Mouse (Mus musculus) adrenal gland, postnatal 4 days (tissue): Measurements from ENCODE around the gene Hspb8. TPM values are rescaled to one million over a fixed set of nuclear protein-coding genes. Genes with fewer than 3 reads are reported as not detected.
"Not testable (repeated sequence)": the region's sequence is repeated elsewhere in the genome, so short reads cannot be mapped to it uniquely, and the experiment has no call there.

Experiments used
- DNase-seq, 2 experiments: peaks; one replicate each; pipeline ENCODE4 v3.0.0; 2021 to 2022; ENCODE audit warnings: low spot score in 2 of 2, mixed read lengths in 2 of 2
- total RNA-seq, 2 experiments: library from RNA; stranded (reverse); gene quantifications; 2 replicates each; pipeline ENCODE4 v1.2.3; 2021

Hspb8 gene
- total RNA-seq, 2 experiments from 2014 or later, result 31.0 to 39.1 TPM

DNA sequence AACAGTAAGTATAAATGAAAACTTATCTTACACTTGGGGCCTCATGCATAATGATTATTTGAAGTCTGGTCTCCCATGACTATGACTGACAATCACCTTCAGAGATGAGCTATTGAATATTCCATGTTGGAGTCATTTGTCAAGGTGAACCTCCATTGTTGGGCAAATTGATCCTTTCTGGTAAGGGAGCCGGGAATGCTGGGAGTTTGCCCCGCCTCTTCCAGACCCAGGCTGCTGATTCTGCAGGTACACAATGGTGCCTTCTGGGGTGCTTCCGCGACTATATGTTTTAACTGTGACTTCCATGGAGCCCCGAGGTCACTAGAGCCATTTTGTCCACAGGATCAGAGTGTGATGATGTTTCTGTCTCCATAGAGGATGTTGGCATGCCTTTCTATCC, 26.6 kb downstream of the Hspb8 start:
- DNase-seq, result no peak

DNA sequence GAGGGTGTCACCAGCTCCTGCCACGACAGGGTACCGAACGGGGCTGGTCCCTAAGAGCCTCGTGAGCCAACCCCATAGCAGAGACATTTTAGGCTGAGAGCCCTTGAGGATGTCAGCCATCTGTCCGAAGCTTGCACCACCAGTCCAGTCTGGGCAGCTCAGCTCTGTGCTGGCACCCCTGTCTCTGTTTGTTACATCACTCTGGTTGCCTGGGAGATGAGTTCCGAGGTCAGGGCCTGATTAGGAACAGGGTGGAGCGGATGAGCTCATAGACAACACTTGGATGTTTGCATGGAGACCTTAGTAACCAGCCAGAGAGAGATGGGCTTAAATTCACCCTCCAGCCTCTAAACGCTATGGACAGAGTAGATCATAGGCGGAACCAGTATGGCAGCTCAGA, 30.1 kb downstream of the Hspb8 start:
- DNase-seq, result no peak

DNA sequence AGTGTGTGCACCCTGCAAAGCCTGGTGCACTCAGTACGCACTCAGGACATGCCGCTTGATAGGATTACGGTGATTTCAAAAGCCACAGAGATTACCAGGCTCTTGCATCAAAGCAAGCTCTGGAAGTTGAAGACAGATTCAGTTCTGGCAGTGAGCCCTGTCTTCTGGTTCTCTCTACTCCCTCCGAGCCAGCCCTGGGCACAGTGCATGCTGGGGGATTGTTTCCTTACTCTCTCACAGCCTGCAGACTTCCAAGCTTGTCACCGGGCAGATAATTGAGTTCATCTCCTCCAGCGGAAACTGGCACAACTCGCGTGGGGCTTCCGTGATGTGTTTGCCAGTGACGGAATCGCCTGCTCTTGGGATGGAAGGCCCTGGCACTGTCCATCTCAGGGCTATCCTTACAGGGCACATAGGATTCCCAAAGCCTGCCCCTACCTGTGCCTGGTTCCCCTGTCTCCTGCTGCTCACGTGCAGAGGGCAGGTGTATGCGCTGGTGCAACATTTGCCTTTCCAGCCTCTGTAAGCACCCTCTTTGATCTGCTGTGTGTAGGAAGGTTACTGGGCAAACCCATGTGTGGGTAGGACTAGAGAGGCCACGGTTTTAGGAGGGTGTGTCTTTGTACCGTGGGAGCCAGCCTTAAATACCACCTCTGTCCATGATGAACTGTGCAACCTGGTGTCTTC, 32.7 kb downstream of the Hspb8 start:
- peak in 1 of 2 experiments; percentile 36 for DNase-seq

DNA sequence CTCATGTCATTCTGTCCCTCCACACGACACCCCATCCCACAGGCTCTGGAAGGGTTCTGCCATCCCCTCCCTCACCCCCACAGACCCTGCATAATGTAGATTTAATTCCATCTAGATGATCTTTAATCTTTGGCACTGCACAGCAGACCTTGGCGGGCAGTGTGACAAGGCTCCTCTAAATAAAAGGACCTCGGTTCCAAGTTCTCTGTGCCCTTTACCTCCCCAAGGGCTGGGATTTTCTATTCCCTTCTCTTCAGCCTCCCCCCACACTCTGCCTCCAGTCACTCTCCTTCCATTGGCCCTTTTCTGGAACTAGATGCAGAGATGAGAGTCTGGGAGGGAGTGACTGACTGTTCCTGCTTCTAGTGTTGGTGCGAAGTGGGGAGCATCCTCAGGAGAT, 33.3 kb downstream of the Hspb8 start:
- DNase-seq, result no peak

DNA sequence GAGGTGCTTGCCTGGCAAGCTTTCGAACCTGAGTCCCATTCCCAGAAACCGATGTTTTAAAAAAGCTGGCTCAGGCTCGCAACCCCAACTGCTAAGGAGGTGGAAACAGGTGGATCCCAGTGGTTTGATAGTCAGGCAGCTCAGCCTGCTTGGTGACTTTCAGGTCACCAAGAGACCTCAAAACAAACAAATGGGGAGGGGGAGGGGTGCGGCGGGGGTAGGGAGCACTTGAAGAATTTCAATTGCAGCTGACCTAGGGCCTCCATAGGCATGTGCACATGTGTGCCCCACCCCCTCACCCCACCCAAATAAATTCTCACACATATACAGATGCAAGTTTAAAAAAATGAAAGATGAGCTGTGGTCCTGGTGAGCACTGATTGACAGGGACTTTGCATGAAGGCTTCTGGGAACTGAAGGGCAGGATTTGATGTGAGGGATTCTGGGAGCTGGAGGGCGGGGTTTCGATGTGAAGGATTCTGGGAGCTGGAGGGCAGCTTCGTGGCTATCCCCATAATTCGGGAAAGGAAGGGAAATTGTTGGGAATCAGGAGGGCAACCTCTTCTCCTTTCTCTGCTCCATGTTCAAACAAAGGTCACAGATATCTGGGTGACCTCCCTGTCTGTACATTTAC, 35.2 kb downstream of the Hspb8 start:
- DNase-seq, result no peak

DNA sequence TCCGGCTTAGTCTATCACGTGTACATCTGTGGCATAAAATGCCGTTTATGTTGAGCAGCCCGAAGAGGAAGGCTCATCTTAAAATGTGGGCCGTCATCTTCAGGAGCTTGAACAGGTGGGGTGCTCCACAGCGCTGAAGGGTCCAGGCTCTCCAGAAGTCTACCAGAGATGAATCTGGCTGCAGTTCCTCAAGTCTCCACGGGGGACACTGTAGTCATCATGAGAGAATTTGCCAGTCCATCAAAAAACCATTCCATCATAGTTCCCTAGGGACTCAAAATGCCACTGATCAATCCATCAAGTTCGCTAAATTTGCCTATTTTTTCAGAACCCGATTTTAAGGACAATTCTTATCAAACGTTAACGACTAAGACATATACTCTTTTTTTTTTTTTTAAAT, 36.6 kb downstream of the Hspb8 start:
- peak in 1 of 2 experiments; percentile 27 for DNase-seq

DNA sequence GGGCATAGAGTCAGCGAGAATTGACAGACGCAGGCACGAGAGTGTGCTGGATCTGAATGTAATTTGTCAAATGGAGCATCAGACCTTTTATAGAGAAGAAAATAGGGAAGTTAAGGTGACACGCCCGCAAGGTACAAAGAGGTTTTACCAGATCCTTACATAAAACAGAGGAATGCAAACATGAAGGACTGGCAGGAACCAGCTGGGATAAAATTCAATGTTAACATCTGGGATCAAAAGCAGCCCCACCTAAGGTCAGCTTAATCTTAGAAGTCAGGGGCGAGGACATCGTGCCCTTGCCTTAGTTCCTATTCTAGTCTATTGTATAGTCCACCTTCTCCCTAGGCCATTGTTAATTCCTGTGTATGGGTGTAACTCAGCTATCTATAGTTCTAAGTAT, 40.0 kb downstream of the Hspb8 start:
- DNase-seq, result not testable (repeated sequence)

DNA sequence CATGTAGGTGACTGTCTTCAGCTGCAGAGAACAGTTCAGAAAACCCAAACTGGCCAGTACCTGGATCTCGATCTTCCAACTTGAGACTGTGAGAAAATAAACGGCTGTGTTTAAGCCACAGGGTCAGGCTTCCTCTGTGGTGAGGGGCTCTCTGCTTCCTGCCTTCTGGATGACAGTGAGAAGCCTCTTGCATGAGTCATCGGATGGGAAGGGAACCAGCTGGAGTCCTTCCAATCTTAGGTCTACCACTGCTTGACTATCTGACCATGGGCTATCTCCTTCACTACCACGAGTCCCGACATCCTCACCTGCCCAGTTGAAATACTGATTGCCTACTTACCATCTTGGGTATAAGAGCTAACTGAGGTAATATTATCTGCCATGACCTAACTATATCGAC, 40.9 kb downstream of the Hspb8 start:
- DNase-seq, result no peak

DNA sequence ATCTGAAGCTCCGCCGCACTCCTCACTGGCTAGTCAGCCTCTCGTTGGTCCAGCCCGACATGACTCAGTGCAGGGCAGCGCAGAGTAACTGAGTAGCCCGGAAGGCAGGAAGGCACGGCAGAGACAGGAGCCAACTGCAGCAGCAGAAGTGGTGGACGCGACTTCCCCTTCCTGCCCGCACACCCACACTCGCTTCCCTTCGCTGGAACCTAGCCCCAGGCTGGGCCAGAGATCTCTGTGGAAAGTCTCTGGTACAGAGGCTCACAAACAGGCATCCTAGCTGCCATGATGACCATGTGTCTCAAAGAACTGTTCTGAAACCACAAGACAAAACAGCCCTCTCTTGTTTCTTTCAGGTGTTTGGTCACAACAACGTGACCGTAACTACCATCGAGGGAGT, 41.4 kb downstream of the Hspb8 start:
- DNase-seq, result no peak

DNA sequence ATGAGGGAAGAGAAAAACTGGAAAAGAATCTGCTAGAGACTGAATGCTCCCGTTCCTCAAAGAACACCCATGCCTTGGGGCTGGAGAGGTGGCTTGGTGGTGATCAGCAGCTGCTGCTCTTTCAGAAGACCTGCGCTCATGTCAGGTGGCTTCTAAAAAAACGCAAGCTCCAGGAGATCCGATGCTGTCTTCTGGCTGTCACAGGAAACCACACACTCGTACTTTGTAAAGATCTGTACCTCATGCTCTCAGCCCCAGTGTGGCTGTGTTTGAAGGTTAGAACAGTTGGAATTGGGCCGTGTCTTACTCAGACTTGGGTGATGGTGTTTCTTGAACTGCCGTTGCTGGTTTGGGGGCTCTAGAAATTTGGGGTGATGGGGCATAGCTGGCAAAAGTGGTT, 42.3 kb downstream of the Hspb8 start:
- no peak for DNase-seq

DNA sequence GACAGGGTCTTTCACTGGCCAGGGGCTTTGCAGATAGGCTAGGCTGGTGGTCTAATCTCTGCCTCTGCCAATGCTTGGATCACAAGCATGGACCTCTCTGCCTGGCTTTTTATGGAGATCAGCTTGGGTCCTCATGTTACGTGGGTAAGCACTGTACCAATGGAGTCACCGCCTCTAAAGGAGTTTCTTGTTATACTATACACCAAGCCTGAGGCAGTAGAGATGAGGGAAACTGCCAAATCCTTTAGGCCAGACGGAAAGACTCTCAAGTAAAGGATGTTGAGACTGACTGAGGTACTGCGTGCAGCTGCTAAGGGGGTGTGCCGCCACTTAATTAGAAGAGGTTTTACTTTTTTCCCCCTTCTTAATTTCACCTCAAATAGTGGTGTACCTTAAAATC, 43.8 kb downstream of the Hspb8 start:
- DNase-seq, result no peak

DNA sequence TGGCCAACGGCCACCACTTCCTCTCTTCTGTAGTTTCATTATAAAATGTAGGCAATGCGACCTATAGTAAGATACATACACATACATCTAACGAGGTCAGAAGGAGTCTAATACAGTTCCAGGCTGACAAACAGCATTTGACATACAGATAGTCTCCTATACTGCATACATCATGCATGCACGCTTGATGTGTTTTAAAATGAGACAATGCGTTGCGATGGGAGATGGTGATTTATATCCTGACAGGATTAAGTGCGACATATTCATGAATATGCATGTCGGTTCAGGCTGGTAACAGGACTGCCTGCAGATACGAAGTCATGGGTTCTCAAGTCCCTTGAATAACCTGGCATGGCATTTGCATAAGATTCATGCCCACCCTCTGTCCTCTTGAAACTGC, 54.7 kb downstream of the Hspb8 start:
- DNase-seq, result no peak

DNA sequence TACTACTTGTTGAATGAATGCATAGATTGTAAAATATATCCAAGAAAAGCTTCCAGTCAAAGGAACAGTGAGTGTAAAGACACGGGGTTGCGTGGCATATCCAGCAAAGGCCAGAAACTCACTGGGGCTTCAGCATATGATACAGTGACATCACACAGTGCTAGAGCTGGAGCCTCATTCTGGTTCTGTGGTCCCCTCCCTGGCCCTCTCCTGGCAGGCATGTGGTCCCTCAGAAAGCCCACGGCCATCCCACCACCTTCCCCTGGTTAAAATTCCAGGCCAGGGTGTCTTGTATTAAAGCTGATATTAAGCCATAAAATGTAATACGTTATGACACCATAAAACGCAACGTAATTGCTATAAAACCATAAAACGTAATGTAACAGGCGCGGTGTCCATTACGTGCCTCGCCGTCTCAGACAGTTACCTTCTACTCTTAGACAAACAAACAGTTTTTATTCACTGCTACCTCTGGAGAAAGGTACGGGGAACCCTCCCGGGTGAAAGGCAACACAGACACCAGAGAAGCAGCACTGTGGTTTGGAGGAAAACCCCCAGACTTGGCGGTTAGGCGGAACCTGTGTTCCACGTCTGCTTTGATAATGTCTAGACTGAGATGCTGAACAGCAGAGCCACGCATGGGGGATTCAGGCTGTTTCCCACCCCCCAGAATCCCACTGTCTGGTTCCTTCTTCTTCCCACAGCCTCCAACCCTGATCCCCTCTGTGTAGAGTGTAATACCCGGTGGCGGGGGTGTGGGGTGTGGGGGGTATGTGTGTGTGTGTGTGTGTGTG, 55.6 kb downstream of the Hspb8 start:
- DNase-seq, result no peak

DNA sequence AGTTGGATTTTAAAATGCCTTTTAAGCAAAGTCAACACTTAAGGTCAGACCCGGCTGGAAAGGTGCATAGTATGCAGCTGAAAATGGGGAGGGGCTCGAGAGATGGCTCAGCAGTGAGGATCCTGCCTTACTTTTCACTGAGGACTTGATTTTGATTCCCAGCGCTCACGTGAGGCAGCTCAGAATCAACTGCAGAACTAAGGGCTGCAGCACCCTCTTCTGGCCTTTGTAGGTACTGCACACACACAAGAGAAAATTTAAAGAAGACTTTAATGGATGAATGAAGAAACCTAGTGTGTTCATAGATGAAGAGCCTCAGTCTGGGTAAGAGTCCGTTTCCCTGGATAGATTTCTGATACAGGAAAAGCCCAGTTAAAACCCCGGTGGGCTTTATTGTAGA, 61.3 kb downstream of the Hspb8 start:
- no peak for DNase-seq

DNA sequence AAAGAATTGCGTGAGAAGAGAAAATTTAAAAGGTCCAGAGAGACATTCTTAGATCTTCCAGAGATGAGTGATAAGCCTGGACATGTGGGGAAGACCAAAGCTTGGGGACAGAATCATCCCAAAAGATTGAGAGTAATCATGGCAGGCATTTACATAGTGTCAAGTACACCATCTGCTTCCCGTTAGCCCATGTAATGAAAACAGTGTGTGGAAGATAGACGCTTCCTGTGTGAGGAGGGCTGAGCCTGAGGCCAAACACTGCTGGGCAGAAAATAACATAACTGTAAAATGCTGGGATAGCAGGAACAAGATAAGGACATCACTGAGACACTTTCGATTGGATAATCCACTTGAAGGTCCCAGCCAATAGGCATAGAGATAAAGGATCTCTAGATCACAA, 61.9 kb downstream of the Hspb8 start:
- DNase-seq, result no peak

Other genes with a start within 250 kb of the Hspb8 start
- under 1 TPM in 1 of 2 experiments, not detected in 1; 0.08 TPM for gene Ccdc60, start 133.9 kb downstream of the Hspb8 start, total RNA-seq
- 1 to 10 TPM; 4.9 to 5.2 TPM for gene Srrm4, start 169.0 kb upstream of the Hspb8 start, total RNA-seq